Comparison of ENCODE assay signal across 9 mouse cellular contexts in genomic region chr6:14207509-14207908, GRCm38 (mm10).
DNase-seq lines count a peak whose midpoint lies in the region; ATAC-seq lines count a peak whose summit lies in the region.
"Had no signal": no experiment of that assay in that cellular context is flagged by ENCODE, and none has a peak within 500 bp of the region (broad histone marks: within the 10 kb centered on the region; RNA-seq: fewer than 3 reads in every experiment).

No protein-coding gene starts in this region.

- no peaks in the 10 kb centered on the region for H3K9me3 ChIP-seq in embryonic facial prominence, embryonic 11.5 days (replicated peaks; ENCODE audit: control insufficient read depth, low read length)

- WGBS in embryonic facial prominence, embryonic 11.5 days, result 14% methylated on average over 2 of the region's 2 CpGs

- H3K4me2 ChIP-seq in embryonic facial prominence, embryonic 11.5 days (ENCODE audit: low read depth, low read length), result no peak overlapping the region

- no peak overlapping the region for H3K27ac ChIP-seq in embryonic facial prominence, embryonic 11.5 days (replicated peaks; ENCODE audit: low read depth, low read length)
- H3K27ac ChIP-seq: macrophage had no signal

- no peak overlapping the region for H3K4me3 ChIP-seq in embryonic facial prominence, embryonic 11.5 days (ENCODE audit: low read depth, low read length)

- DNase-seq in heart, postnatal 36 days, result peak; percentile 7 to 14
- no peak for DNase-seq in heart, postnatal 25 days (ENCODE audit: low spot score)
- peak; percentile 50 for DNase-seq in adrenal gland, postnatal 14 days
- peak; percentile 72 for DNase-seq in embryonic facial prominence, embryonic 11.5 days (ENCODE audit: low spot score)
- DNase-seq in kidney, adult 18-20 months, result peak; percentile 40
- DNase-seq in left cerebral cortex, postnatal 36 days (ENCODE audit: low spot score in 2 of 2), result peak; percentile 15 to 30
- peak; percentile 4 for DNase-seq in naive thymus-derived CD4-positive, alpha-beta T cell, adult 2 months (ENCODE audit: low read depth)
- DNase-seq in thymus, postnatal 36 days, result peak; percentile 2 to 5

- H3K9ac ChIP-seq in embryonic facial prominence, embryonic 11.5 days (replicated peaks; ENCODE audit: low read length), result no peak overlapping the region

- no peaks in the 10 kb centered on the region for H3K36me3 ChIP-seq in embryonic facial prominence, embryonic 11.5 days (replicated peaks; ENCODE audit: control insufficient read depth, insufficient read depth, low read depth, low read length)

- ATAC-seq in embryonic facial prominence, embryonic 11.5 days (replicated peaks; ENCODE audit: insufficient number of reproducible peaks, low FRiP score, low TSS enrichment, low read depth), result no peak

- H3K4me1 ChIP-seq in embryonic facial prominence, embryonic 11.5 days (ENCODE audit: control insufficient read depth, insufficient read depth, low read length), result no peaks in the 10 kb centered on the region

- no peaks in the 10 kb centered on the region for H3K27me3 ChIP-seq in embryonic facial prominence, embryonic 11.5 days (ENCODE audit: control insufficient read depth, insufficient read depth, low read length)

- intact Hi-C loops in heart, postnatal 36 days (cut with DNase I), result loop anchor here (2.0 to 10.0 kb wide), 5 partner anchors 450 to 920 kb away; no protein-coding TSS in a partner anchor
- intact Hi-C loops in heart, postnatal 25 days (cut with DNase I), result loop anchor here (5.0 kb wide), 2 partner anchors 445 to 645 kb away; no protein-coding TSS in a partner anchor
- intact Hi-C loops in left cerebral cortex, postnatal 36 days (cut with DNase I), result loop anchor here (5.0 kb wide), 2 partner anchors 450 to 920 kb away; no protein-coding TSS in a partner anchor
